In genomic region chr9:75399069-75399468, GRCm38 (mm10) we compare ENCODE assay signal across 23 mouse cellular contexts. TPM values are rescaled to one million over a fixed set of nuclear protein-coding genes. Genes with fewer than 3 reads are reported as not detected.
A peak's percentile ranks its signal among the peaks of the same experiment; 100 is the strongest.
DNase-seq lines count a peak whose midpoint lies in the region; ATAC-seq and TF ChIP-seq lines count a peak whose summit lies in the region.
"Had no signal": no experiment of that assay in that cellular context is flagged by ENCODE, and none has a peak within 500 bp of the region (broad histone marks: within the 10 kb centered on the region; RNA-seq: fewer than 3 reads in every experiment).

No protein-coding gene starts in this region.

- no peak overlapping the region for H3K27ac ChIP-seq in hindbrain, postnatal 0 days
- H3K27ac ChIP-seq in hindbrain, embryonic 12.5 days: no peak overlapping the region
- no peak overlapping the region for H3K27ac ChIP-seq in midbrain, postnatal 0 days (ENCODE audit: low read depth, low read length)
- H3K27ac ChIP-seq in midbrain, embryonic 10.5 days (replicated peaks): no peak overlapping the region
- no peak overlapping the region for H3K27ac ChIP-seq in bone marrow, adult 2 months (ENCODE audit: control insufficient read depth, insufficient read depth, low read depth, low read length, poor library complexity)
- no peak overlapping the region for H3K27ac ChIP-seq in kidney, adult 2 months (ENCODE audit: insufficient read depth, low read depth, low read length)
- H3K27ac ChIP-seq: embryonic facial prominence, embryonic 13.5 days; heart, embryonic 15.5 days; hindbrain, embryonic 13.5 days; limb, embryonic 10.5 days; stomach, embryonic 15.5 days had no signal

- H3K36me3 ChIP-seq in hindbrain, postnatal 0 days (ENCODE audit: insufficient read depth, low read length): peaks cover 18% of the 10 kb centered on the region; the same call in 1 of the 2 replicates
- peaks cover 39% of the 10 kb centered on the region for H3K36me3 ChIP-seq in hindbrain, embryonic 12.5 days
- peaks cover 17% of the 10 kb centered on the region for H3K36me3 ChIP-seq in midbrain, postnatal 0 days (ENCODE audit: insufficient read depth, low read length)
- H3K36me3 ChIP-seq in midbrain, embryonic 10.5 days: peaks cover 56% of the 10 kb centered on the region
- no peaks in the 10 kb centered on the region for H3K36me3 ChIP-seq in kidney, adult 2 months (ENCODE audit: control insufficient read depth, insufficient read depth, low read length)

- H3K27me3 ChIP-seq in hindbrain, postnatal 0 days (ENCODE audit: insufficient read depth, low read length): no peaks in the 10 kb centered on the region
- no peaks in the 10 kb centered on the region for H3K27me3 ChIP-seq in hindbrain, embryonic 12.5 days
- H3K27me3 ChIP-seq in midbrain, postnatal 0 days (ENCODE audit: insufficient read depth, low read length): no peaks in the 10 kb centered on the region
- H3K27me3 ChIP-seq in midbrain, embryonic 10.5 days (ENCODE audit: low read depth, poor library complexity, severe bottlenecking): no peaks in the 10 kb centered on the region
- no peaks in the 10 kb centered on the region for H3K27me3 ChIP-seq in kidney, adult 2 months (replicated peaks; ENCODE audit: control insufficient read depth, insufficient read depth, low read length)
- H3K27me3 ChIP-seq: embryonic facial prominence, embryonic 13.5 days; heart, embryonic 15.5 days; hindbrain, embryonic 13.5 days; megakaryocyte, embryonic 14.5 days; stomach, embryonic 15.5 days had no signal

- no peak overlapping the region for H3K4me3 ChIP-seq in hindbrain, postnatal 0 days (ENCODE audit: low read length)
- no peak overlapping the region for H3K4me3 ChIP-seq in hindbrain, embryonic 12.5 days
- no peak overlapping the region for H3K4me3 ChIP-seq in midbrain, postnatal 0 days (ENCODE audit: low read depth, low read length)
- no peak overlapping the region for H3K4me3 ChIP-seq in midbrain, embryonic 10.5 days
- no peak overlapping the region for H3K4me3 ChIP-seq in bone marrow, adult 2 months (replicated peaks; ENCODE audit: control insufficient read depth, low read depth, low read length)
- H3K4me3 ChIP-seq in kidney, adult 2 months (ENCODE audit: insufficient read depth, low read depth, low read length): no peak overlapping the region
- H3K4me3 ChIP-seq: embryonic facial prominence, embryonic 13.5 days; heart, embryonic 15.5 days; hindbrain, embryonic 13.5 days; limb, embryonic 10.5 days; stomach, embryonic 15.5 days had no signal

- ATAC-seq in hindbrain, postnatal 0 days: no peak
- ATAC-seq in hindbrain, embryonic 12.5 days (ENCODE audit: low FRiP score): no peak
- no peak for ATAC-seq in midbrain, postnatal 0 days (ENCODE audit: low FRiP score)

- no peak for DNase-seq in hindbrain, postnatal 0 days (ENCODE audit: low spot score)
- DNase-seq in midbrain, postnatal 0 days (ENCODE audit: low spot score): no peak
- no peak for DNase-seq in midbrain, embryonic 10.5 days (ENCODE audit: low spot score)
- no peak for DNase-seq in spleen, postnatal 10 days (ENCODE audit: low spot score in 2 of 2)
- DNase-seq in kidney, adult 2 months: no peak
- DNase-seq: cerebellum, adult 2 months; heart, adult 18-20 months; kidney, adult 8-10 months; layer of hippocampus, postnatal 36 days; lung, adult 18-20 months; thymus, postnatal 25 days had no signal

- no peak overlapping the region for H3K4me2 ChIP-seq in hindbrain, postnatal 0 days (ENCODE audit: low read depth, low read length)
- no peak overlapping the region for H3K4me2 ChIP-seq in hindbrain, embryonic 12.5 days (replicated peaks)
- no peak overlapping the region for H3K4me2 ChIP-seq in midbrain, postnatal 0 days (ENCODE audit: low read depth, low read length, poor library complexity, severe bottlenecking)
- H3K4me2 ChIP-seq: embryonic facial prominence, embryonic 13.5 days; heart, embryonic 15.5 days; hindbrain, embryonic 13.5 days; stomach, embryonic 15.5 days had no signal

- H3K4me1 ChIP-seq in hindbrain, postnatal 0 days (ENCODE audit: insufficient read depth, low read length): no peaks in the 10 kb centered on the region
- H3K4me1 ChIP-seq in hindbrain, embryonic 12.5 days: peaks cover 24% of the 10 kb centered on the region
- H3K4me1 ChIP-seq in midbrain, postnatal 0 days (ENCODE audit: insufficient read depth, low read length): 0 out of 2 replicates have a peak, but pooled peaks cover 4% of the 10 kb centered on the region
- peaks cover 25% of the 10 kb centered on the region for H3K4me1 ChIP-seq in midbrain, embryonic 10.5 days
- H3K4me1 ChIP-seq in bone marrow, adult 2 months (ENCODE audit: control insufficient read depth, insufficient read depth, low read length): peaks cover 3% of the 10 kb centered on the region
- no peaks in the 10 kb centered on the region for H3K4me1 ChIP-seq in kidney, adult 2 months (ENCODE audit: control insufficient read depth, insufficient read depth, low read length)

- no peak overlapping the region for H3K9ac ChIP-seq in hindbrain, postnatal 0 days (replicated peaks; ENCODE audit: low read length)
- H3K9ac ChIP-seq in hindbrain, embryonic 12.5 days: no peak overlapping the region
- H3K9ac ChIP-seq in midbrain, postnatal 0 days (replicated peaks; ENCODE audit: low read length, poor library complexity, severe bottlenecking): no peak overlapping the region
- H3K9ac ChIP-seq: embryonic facial prominence, embryonic 13.5 days; heart, embryonic 15.5 days; hindbrain, embryonic 13.5 days; stomach, embryonic 15.5 days had no signal

- no peaks in the 10 kb centered on the region for H3K9me3 ChIP-seq in hindbrain, postnatal 0 days (ENCODE audit: low read length)
- no peaks in the 10 kb centered on the region for H3K9me3 ChIP-seq in hindbrain, embryonic 12.5 days (replicated peaks)
- no peaks in the 10 kb centered on the region for H3K9me3 ChIP-seq in midbrain, postnatal 0 days (ENCODE audit: low read length)
- no peaks in the 10 kb centered on the region for H3K9me3 ChIP-seq in midbrain, embryonic 10.5 days (replicated peaks)
- H3K9me3 ChIP-seq: embryonic facial prominence, embryonic 13.5 days; heart, embryonic 15.5 days; hindbrain, embryonic 13.5 days; limb, embryonic 10.5 days; stomach, embryonic 15.5 days had no signal

- TF ChIP-seq CTCF in hindbrain, postnatal 0 days (IDR thresholded peaks at IDR 0.05; ENCODE audit: low read depth): 0 out of 2 replicates have a peak, but pooled peaks have one; percentile 25
- peak; percentile 32 for TF ChIP-seq CTCF in midbrain, postnatal 0 days (IDR thresholded peaks at IDR 0.05)
- TF ChIP-seq CTCF in bone marrow, adult 2 months (IDR thresholded peaks at IDR 0.05; ENCODE audit: control insufficient read depth, insufficient read depth, low read length): peak; percentile 23; the same call in 1 of the 2 replicates
- no peak for TF ChIP-seq CTCF in kidney, adult 2 months (conservative IDR thresholded peaks at IDR 0.05; ENCODE audit: insufficient read depth, insufficient read length, low read depth, low read length)

- whole genome bisulfite sequencing in hindbrain, postnatal 0 days: 90% methylated on average over 4 of the region's 4 CpGs
- 94% methylated on average over 4 of the region's 4 CpGs for WGBS in hindbrain, embryonic 12.5 days
- WGBS in midbrain, postnatal 0 days: 93% methylated on average over 4 of the region's 4 CpGs
- WGBS in midbrain, embryonic 10.5 days: 91% methylated on average over 4 of the region's 4 CpGs
- 82% methylated on average over 4 of the region's 4 CpGs for WGBS in bone marrow, adult 2 months
- 84% methylated on average over 4 of the region's 4 CpGs for WGBS in kidney, adult 2 months

- no peak for TF ChIP-seq POLR2A in bone marrow, adult 2 months (IDR thresholded peaks at IDR 0.05; ENCODE audit: borderline replicate concordance, control insufficient read depth, low read depth, low read length)
- no peak for TF ChIP-seq POLR2A in kidney, adult 2 months (IDR thresholded peaks at IDR 0.05; ENCODE audit: low read depth, low read length)

RNA-seq across cellular contexts. Expression of gene Mapk6, which starts 10.7 kb away (rescaled TPM):
- 149 and 160 TPM in 2 replicates for total RNA-seq in hindbrain, postnatal 0 days (2014; rRNA removed)
- 95.7 and 109 TPM in 2 replicates for polyA plus RNA-seq in hindbrain, postnatal 0 days (2015; fragmentation: Nextera tagmentation; extraction: Ambion mirVana)
- polyA plus RNA-seq in hindbrain, embryonic 12.5 days (2016; fragmentation: Nextera tagmentation; extraction: Ambion mirVana): 176 and 183 TPM in 2 replicates
- total RNA-seq in midbrain, postnatal 0 days (2014; rRNA removed): 164 and 181 TPM in 2 replicates
- polyA plus RNA-seq in midbrain, postnatal 0 days (2015; fragmentation: Nextera tagmentation; extraction: Ambion mirVana): 103 and 109 TPM in 2 replicates
- polyA plus RNA-seq in midbrain, embryonic 10.5 days (2016; fragmentation: Nextera tagmentation; extraction: Ambion mirVana): 138 and 156 TPM in 2 replicates
- polyA plus RNA-seq in bone marrow, adult 2 months (2011; ENCODE audit: insufficient read depth, insufficient read length, low replicate concordance, missing spikeins): 16.0 and 36.8 TPM in 2 replicates
- 11.5 and 12.7 TPM in 2 replicates for polyA plus RNA-seq in kidney, adult 2 months (2012; rRNA removed)

RNA-seq across cellular contexts. Expression of gene Leo1, which starts 42.3 kb away (rescaled TPM):
- total RNA-seq in hindbrain, postnatal 0 days (2014; rRNA removed): 19.4 and 22.2 TPM in 2 replicates
- polyA plus RNA-seq in hindbrain, postnatal 0 days (2015; fragmentation: Nextera tagmentation; extraction: Ambion mirVana): 40.8 and 41.2 TPM in 2 replicates
- polyA plus RNA-seq in hindbrain, embryonic 12.5 days (2016; fragmentation: Nextera tagmentation; extraction: Ambion mirVana): 50.5 and 51.7 TPM in 2 replicates
- total RNA-seq in midbrain, postnatal 0 days (2014; rRNA removed): 27.7 and 27.8 TPM in 2 replicates
- polyA plus RNA-seq in midbrain, postnatal 0 days (2015; fragmentation: Nextera tagmentation; extraction: Ambion mirVana): 43.0 and 45.0 TPM in 2 replicates
- polyA plus RNA-seq in midbrain, embryonic 10.5 days (2016; fragmentation: Nextera tagmentation; extraction: Ambion mirVana): 49.4 and 52.3 TPM in 2 replicates
- 14.4 and 22.5 TPM in 2 replicates for polyA plus RNA-seq in bone marrow, adult 2 months (2011; ENCODE audit: insufficient read depth, insufficient read length, low replicate concordance, missing spikeins)
- 2.5 and 3.3 TPM in 2 replicates for polyA plus RNA-seq in kidney, adult 2 months (2012; rRNA removed)

RNA-seq across cellular contexts. Expression of gene Bcl2l10, which starts 51.5 kb away (rescaled TPM):
- total RNA-seq in hindbrain, postnatal 0 days (2014; rRNA removed): 0.73 TPM in 1 of 2 replicates, not detected in the other
- not detected in 2 replicates for polyA plus RNA-seq in hindbrain, postnatal 0 days (2015; fragmentation: Nextera tagmentation; extraction: Ambion mirVana)
- polyA plus RNA-seq in hindbrain, embryonic 12.5 days (2016; fragmentation: Nextera tagmentation; extraction: Ambion mirVana): not detected in 2 replicates
- total RNA-seq in midbrain, postnatal 0 days (2014; rRNA removed): not detected in 2 replicates
- polyA plus RNA-seq in midbrain, postnatal 0 days (2015; fragmentation: Nextera tagmentation; extraction: Ambion mirVana): not detected in 2 replicates
- polyA plus RNA-seq in midbrain, embryonic 10.5 days (2016; fragmentation: Nextera tagmentation; extraction: Ambion mirVana): not detected in 2 replicates
- polyA plus RNA-seq in bone marrow, adult 2 months (2011; ENCODE audit: insufficient read depth, insufficient read length, low replicate concordance, missing spikeins): not detected in 2 replicates
- polyA plus RNA-seq in kidney, adult 2 months (2012; rRNA removed): 0.06 TPM in 1 of 2 replicates, not detected in the other
- total RNA-seq: neutrophil, adult 5-6 weeks had no signal
- polyA plus RNA-seq: C2C12; embryonic facial prominence, embryonic 13.5 days; heart, embryonic 15.5 days; hindbrain, embryonic 13.5 days; large intestine, adult 2 months; limb, embryonic 10.5 days; small intestine, adult 2 months; stomach, embryonic 15.5 days had no signal
